Mouse (Mus musculus) limb, embryonic 10.5 days (tissue): ENCODE results near the gene Tmc5. TPM values are rescaled to one million over a fixed set of nuclear protein-coding genes. Genes with fewer than 3 reads are reported as not detected.

ENCODE experiments used
- DNase-seq: peaks from one replicate; pipeline ENCODE4 v3.0.0-alpha.2; 2017; ENCODE audit warnings: low spot score
- H3K27ac ChIP-seq: fragments of 300-500 bp; sonication (generic); 2 replicates; pipeline ENCODE4 v1.5.1; 2016; ENCODE audit warnings: mild to moderate bottlenecking
- H3K27me3 ChIP-seq: fragments of 300-500 bp; sonication (generic); 2 replicates; pipeline ENCODE4 v1.6.1; 2016; ENCODE audit warnings: low read depth, mild to moderate bottlenecking; ENCODE audit not compliant: poor library complexity, severe bottlenecking
- H3K36me3 ChIP-seq: fragments of 300-500 bp; sonication (generic); 2 replicates; pipeline ENCODE4 v1.6.1; 2016; ENCODE audit warnings: mild to moderate bottlenecking, moderate library complexity
- H3K4me1 ChIP-seq: fragments of 300-500 bp; sonication (generic); 2 replicates; pipeline ENCODE4 v1.6.1; 2016
- H3K4me3 ChIP-seq: fragments of 300-500 bp; sonication (generic); 2 replicates; pipeline ENCODE4 v1.5.1; 2016; ENCODE audit warnings: mild to moderate bottlenecking, moderate library complexity
- H3K9me3 ChIP-seq: fragments of 300-500 bp; sonication (generic); replicated peaks from 2 replicates; pipeline ENCODE4 v1.6.1; 2016; ENCODE audit warnings: mild to moderate bottlenecking
- WGBS: fragments of 180-500 bp; shearing (Covaris S2); methylation state at CpG from one replicate; pipeline ENCODE4 v1.1.7; 2016; 5-methylcytosine and 5-hydroxymethylcytosine counted together
- polyA plus RNA-seq: library from polyadenylated mRNA; unstranded; fragments of >200 nt; fragmentation: Nextera tagmentation; extraction: Ambion mirVana; gene quantifications from 2 replicates; pipeline ENCODE4 v1.2.1, GENCODE M21; 2016

Tmc5 gene
- polyA plus RNA-seq, 1 experiment from 2014 or later: not detected

DNA sequence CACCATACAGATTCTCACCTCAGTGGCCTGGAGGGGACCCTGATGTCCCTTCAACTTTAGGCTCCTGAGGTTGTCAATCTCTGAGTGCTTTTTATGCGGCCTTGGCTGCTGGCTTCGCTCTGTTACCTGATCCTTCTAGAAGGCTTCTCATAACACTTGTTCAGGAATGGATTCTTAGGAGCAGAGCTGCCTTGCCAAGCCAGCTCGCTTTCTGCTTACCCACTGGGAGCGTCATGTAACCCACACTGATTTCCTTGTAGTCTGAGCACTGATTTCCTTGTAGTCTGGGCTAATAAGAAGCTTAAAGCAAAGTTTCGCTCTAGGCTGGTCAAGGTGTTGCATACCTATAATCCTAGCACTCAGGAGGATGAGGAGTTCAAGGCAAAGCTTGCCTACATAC lies 21.0 kb downstream of the Tmc5 start:
- no peaks in the 10 kb centered on the region for H3K36me3 ChIP-seq
- DNase-seq: no peak

DNA sequence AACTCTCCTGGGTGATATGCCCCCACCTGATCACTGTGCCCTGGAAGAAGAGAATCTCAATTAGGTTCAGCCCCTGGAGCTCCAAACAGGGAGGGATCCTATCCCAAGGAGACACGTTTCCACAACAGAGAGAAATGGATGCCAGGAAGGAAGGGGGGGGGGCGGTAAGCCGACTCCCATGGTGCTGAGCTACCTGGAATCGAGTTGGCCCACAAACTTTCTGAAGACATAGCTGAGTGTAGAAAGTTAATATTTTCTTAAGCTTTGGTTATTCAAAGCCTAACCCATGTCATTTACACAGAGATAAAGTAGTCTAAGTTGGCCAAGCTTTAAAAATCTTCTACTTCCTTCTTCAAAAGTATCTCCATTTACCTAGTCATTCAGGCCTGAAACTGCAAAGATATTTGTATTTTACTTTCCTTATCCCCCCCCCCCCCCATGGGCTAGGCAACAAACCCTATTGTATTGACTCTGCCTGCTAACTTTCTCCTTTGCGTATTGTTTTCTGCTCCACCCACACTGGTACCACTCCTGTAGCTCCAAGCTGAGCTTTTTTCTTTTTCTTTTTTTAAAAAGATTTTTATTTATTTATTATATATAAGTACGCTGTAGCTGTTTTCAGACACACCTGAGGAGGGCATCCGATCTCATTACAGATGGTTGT lies 23.3 kb downstream of the Tmc5 start:
- 92% methylated on average over 7 of the region's 7 CpGs for WGBS
- no peaks in the 10 kb centered on the region for H3K27me3 ChIP-seq

More for the DNA sequence above, 21.0 kb downstream of the Tmc5 start:
- H3K27ac ChIP-seq: no peak overlapping the region
- no peaks in the 10 kb centered on the region for H3K27me3 ChIP-seq
- H3K4me1 ChIP-seq: no peaks in the 10 kb centered on the region
- 88% methylated on average over 5 of the region's 5 CpGs for WGBS
- H3K4me3 ChIP-seq: no peak overlapping the region
- H3K9me3 ChIP-seq: no peaks in the 10 kb centered on the region

DNA sequence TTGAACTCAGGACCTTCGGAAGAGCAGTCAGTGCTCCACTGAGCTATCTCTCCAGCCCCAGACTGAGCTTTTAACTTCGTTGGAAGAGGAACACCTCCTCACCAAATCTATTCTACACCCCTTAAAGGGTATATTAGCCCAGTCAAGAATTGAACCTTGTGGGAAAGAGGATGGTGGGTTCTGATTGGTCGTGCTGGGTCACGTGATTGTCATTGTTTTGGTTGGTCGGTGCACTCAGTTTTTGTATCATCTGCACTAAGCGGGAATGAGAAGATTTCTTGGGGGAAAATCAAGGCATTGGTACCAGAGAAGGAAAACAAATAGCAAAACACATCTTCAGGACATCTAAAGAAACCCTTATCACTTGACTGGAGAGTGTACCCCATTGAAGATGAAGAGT lies 24.0 kb downstream of the Tmc5 start:
- no peaks in the 10 kb centered on the region for H3K4me1 ChIP-seq
- H3K4me3 ChIP-seq: no peak overlapping the region
- no peak overlapping the region for H3K27ac ChIP-seq
- DNase-seq: no peak
- no peaks in the 10 kb centered on the region for H3K27me3 ChIP-seq
- no peaks in the 10 kb centered on the region for H3K36me3 ChIP-seq
- WGBS: 87% methylated on average over 6 of the region's 6 CpGs
- H3K9me3 ChIP-seq: no peaks in the 10 kb centered on the region

More for the DNA sequence above, 23.3 kb downstream of the Tmc5 start:
- H3K9me3 ChIP-seq: no peaks in the 10 kb centered on the region
- H3K4me3 ChIP-seq: no peak overlapping the region
- H3K36me3 ChIP-seq: no peaks in the 10 kb centered on the region
- H3K4me1 ChIP-seq: no peaks in the 10 kb centered on the region
- DNase-seq: no peak
- H3K27ac ChIP-seq: no peak overlapping the region

DNA sequence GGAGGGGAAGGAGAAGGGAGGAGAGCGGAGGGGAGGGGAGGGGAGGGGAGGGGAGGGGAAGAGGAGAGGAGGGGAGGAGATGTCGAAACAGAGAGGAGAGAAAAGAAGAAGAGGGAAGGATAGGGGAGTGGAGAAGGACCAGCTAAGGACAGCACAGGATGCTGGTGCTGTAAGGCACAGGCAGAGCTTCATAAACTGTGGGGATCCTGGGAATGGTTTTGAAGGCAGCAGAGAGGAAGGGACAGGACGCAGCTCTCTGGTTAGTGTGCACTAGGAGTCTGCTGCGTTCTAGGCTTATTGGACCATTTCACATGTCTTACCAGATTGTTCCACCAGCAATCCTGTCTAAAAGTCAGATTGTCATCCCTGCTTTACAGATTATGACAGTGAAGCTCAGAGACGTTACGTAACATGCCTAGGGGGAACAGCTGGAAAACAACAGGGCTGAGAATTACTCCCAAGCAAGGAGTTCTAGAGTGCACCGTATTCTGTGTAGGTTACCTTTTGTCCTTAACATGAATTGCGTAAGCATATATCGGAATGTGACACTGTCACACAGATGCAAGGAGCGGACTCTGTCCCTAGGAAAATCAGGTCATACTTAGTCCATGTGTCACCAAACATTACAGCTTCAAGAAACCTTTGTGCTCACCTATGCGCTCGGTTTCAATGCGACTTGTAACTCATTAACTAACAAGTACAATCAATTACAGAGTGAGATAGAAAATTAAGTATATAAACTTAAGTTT lies 30.6 kb downstream of the Tmc5 start:
- H3K27ac ChIP-seq: no peak overlapping the region
- H3K4me1 ChIP-seq: no peaks in the 10 kb centered on the region
- DNase-seq: no peak
- H3K36me3 ChIP-seq: no peaks in the 10 kb centered on the region
- WGBS: 79% methylated on average over 13 of the region's 13 CpGs
- H3K9me3 ChIP-seq: no peaks in the 10 kb centered on the region
- H3K27me3 ChIP-seq: no peaks in the 10 kb centered on the region
- H3K4me3 ChIP-seq: no peak overlapping the region

DNA sequence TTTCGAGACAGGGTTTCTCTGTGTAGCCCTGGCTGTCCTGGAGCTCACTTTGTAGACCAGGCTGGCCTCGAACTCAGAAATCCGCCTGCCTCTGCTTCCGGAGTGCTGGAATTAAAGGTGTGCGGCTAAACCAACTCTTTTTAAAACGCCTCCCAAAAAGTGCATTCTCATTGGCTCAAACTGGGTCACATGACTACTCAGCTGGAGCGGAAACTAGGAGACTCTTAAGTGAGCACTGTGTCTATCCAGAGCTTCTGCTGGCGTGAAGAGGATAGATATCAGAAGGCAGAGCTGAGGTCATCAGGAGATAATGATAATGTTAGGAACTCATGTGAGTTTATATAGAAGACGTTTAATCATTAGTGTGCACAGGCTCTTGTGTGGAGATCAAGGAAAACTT lies 36.0 kb downstream of the Tmc5 start:
- Histone ChIP-seq H3K27me3 (no peaks in the 10 kb centered on the region), H3K36me3 (no peaks in the 10 kb centered on the region), H3K9me3 (no peaks in the 10 kb centered on the region), H3K4me1 (no peaks in the 10 kb centered on the region), H3K4me3 (no peak overlapping the region), H3K27ac (no peak overlapping the region)
- no peak for DNase-seq
- WGBS: 86% methylated on average over 9 of the region's 9 CpGs

DNA sequence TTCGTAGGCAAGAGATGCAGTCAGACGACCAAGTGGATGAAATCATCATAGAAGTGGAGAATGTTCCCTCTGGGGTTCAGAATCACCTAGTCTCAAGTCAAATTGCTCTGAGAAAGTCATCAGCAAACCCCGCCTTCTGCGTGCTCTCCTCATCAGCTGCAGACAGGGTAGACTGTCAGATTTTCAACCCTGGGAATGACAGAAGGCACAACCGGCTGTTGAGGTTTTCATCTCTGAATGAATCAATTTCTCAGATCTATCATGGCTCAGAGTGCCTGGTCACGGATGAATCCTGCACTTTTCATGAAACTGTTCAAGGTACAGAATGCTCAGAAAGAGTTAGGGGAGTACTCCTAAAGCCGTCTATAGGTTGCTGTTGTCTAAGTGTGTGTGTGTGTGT lies 36.9 kb downstream of the Tmc5 start:
- Histone ChIP-seq H3K27me3 (no peaks in the 10 kb centered on the region), H3K9me3 (no peaks in the 10 kb centered on the region), H3K27ac (no peak overlapping the region), H3K4me3 (no peak overlapping the region), H3K36me3 (no peaks in the 10 kb centered on the region), H3K4me1 (no peaks in the 10 kb centered on the region)
- no peak for DNase-seq
- 93% methylated on average over 7 of the region's 7 CpGs for WGBS

DNA sequence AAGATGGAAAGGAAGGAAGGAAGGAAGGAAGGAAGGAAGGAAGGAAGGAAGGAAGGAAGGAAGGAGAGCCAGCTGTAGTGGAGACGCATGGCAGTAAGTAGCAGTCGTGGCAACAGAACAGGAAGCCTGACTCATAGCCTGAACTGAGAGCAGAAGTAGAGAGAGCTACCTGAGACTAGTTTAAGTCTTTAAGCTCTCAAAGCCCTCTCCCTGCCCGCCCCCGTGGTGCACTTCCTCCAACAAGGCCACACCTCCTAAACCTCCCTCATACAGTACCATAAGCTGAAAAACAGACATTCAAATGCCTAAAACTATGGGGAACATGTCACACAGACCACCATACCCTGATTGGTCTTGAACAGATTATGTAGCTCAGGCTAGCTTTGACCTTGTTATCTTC lies 40.4 kb downstream of the Tmc5 start:
- Histone ChIP-seq H3K9me3 (no peaks in the 10 kb centered on the region), H3K27me3 (no peaks in the 10 kb centered on the region), H3K4me1 (no peaks in the 10 kb centered on the region), H3K4me3 (no peak overlapping the region), H3K36me3 (no peaks in the 10 kb centered on the region), H3K27ac (no peak overlapping the region)
- 72% methylated on average over 4 of the region's 4 CpGs for WGBS
- DNase-seq: no peak

DNA sequence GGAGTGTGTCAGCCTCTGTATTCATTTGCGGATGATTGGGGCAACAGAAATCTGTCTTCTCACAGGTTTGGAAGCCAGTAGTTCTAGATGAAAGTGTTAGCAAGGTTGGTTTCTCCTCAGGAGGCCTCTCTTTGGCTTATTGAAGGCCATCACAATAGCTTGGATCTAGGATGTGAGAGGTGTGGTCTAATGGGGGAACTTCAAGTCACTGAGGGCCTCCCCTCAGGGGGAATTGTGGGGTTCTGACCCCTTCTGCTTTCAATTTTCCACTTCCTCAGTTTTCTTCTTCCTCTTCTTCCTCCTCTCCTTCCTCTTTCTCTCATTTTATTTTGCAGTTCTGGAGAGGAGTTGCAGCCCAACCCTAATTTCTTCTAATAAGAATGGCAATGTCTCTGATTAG lies 49.1 kb downstream of the Tmc5 start:
- no peaks in the 10 kb centered on the region for H3K4me1 ChIP-seq
- H3K9me3 ChIP-seq: no peaks in the 10 kb centered on the region
- H3K4me3 ChIP-seq: no peak overlapping the region
- no peak for DNase-seq
- no peaks in the 10 kb centered on the region for H3K27me3 ChIP-seq
- no peaks in the 10 kb centered on the region for H3K36me3 ChIP-seq
- WGBS: 88% methylated on average over 1 of the region's 1 CpGs
- no peak overlapping the region for H3K27ac ChIP-seq

DNA sequence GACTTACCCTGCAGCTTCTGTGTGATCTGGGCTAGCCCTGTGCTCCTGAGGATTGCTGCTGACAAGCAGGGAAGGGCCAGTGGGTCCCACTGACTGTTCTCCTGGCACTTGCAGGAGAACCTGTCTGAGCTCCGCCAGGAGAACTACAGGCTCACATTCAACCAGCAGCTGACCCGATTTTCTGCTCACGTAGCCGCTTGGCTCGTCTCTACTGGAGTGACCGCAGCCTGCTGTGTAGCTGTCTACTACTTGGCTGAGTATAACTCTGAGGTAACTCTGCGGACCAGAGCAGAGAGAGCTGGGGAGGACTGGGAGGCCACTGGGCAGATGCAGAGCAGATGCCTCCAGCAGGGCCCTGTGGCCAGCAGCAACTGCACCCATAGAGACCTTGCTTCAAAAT lies 52.2 kb downstream of the Tmc5 start:
- no peak for DNase-seq
- no peak overlapping the region for H3K4me3 ChIP-seq
- 87% methylated on average over 7 of the region's 7 CpGs for WGBS

DNA sequence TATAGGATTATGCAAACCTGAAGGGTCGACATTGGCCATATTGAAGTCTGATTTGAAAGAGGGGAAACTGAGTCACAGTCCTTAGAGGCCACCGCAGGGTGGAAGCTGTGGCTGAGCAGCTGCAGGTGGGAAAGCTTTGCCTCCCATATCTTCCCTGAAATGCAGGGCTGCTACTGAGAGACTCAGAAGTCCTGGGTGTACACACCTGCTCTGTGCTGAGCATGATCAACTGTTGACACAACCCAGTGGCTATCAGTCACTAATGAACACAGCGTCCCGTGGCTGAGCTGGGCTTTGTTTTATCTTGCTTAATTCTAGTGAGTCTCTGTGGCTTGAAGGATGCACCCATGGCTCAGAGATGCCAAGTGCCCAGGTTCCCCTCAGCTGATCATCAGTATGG lies 53.0 kb downstream of the Tmc5 start:
- Histone ChIP-seq H3K4me3 (no peak overlapping the region), H3K9me3 (no peaks in the 10 kb centered on the region), H3K27ac (no peak overlapping the region), H3K36me3 (no peaks in the 10 kb centered on the region), H3K27me3 (no peaks in the 10 kb centered on the region), H3K4me1 (no peaks in the 10 kb centered on the region; the same call in 1 of the 2 replicates)
- DNase-seq: no peak
- WGBS: 86% methylated on average over 4 of the region's 4 CpGs

More for the DNA sequence above, 52.2 kb downstream of the Tmc5 start:
- H3K27me3 ChIP-seq: no peaks in the 10 kb centered on the region
- H3K4me1 ChIP-seq: no peaks in the 10 kb centered on the region; the same call in 1 of the 2 replicates
- no peak overlapping the region for H3K27ac ChIP-seq
- H3K9me3 ChIP-seq: no peaks in the 10 kb centered on the region
- H3K36me3 ChIP-seq: no peaks in the 10 kb centered on the region

DNA sequence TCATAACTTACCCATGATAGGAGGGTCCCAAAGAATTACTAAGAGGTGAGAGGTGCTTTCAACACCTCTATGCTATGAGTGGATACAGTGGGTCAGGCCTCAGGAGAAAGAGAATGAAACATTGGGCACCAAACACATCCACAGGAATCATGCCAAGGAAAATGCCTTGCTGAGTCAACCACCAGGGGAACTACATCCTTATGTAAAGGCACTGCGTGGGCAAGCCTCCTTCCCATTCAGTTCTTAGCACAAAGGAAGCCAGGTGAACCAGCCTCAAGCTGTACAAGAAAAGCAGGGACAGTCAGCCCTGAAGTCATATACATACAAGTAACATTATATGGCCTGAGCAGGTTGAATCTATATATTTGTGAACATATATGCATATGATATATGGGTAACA lies 53.8 kb downstream of the Tmc5 start:
- no peaks in the 10 kb centered on the region; the same call in 1 of the 2 replicates for H3K4me1 ChIP-seq
- H3K4me3 ChIP-seq: no peak overlapping the region
- H3K36me3 ChIP-seq: no peaks in the 10 kb centered on the region

DNA sequence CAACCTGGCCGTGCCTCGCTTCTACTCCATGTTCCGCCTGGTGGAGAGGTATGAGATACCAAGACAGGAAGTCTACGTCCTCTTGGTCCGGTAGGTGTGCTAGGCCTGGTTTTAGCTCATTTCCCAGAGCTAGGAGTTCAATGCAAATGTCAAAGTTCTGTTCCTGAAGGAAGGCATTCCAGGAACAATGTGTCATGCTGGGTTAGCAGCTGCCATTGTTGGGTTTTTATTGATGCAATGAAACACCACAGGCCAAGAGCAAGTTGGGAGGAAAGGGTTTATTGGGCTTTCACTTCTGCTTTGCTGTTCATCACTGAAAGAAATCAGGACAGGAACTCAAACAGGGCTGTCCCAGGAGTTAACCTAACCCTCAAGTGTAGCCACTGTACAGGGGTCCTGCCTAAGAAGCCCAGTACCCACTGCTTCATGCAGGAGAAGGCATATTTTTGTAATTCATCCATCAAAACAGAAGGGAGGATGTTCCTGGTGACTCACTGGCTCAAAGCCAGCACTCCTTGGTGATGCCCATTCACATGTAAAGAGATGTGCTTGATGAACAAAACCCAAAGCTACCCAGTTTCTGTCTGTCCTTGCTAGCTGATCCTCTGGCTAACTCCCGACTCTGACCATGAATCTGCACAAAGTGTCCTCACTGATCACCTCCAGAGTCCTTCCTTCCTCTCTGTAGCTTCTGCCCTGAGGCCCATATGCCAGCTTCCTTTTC lies 55.6 kb downstream of the Tmc5 start:
- Histone ChIP-seq H3K4me3 (no peak overlapping the region), H3K9me3 (no peaks in the 10 kb centered on the region), H3K27me3 (no peaks in the 10 kb centered on the region), H3K36me3 (no peaks in the 10 kb centered on the region), H3K27ac (no peak overlapping the region), H3K4me1 (no peaks in the 10 kb centered on the region; the same call in none of the 2 replicates)
- DNase-seq: no peak
- WGBS: 87% methylated on average over 6 of the region's 6 CpGs

More for the DNA sequence above, 53.8 kb downstream of the Tmc5 start:
- Histone ChIP-seq H3K9me3 (no peaks in the 10 kb centered on the region), H3K27ac (no peak overlapping the region), H3K27me3 (no peaks in the 10 kb centered on the region)
- WGBS: 90% methylated on average over 1 of the region's 1 CpGs
- DNase-seq: no peak

DNA sequence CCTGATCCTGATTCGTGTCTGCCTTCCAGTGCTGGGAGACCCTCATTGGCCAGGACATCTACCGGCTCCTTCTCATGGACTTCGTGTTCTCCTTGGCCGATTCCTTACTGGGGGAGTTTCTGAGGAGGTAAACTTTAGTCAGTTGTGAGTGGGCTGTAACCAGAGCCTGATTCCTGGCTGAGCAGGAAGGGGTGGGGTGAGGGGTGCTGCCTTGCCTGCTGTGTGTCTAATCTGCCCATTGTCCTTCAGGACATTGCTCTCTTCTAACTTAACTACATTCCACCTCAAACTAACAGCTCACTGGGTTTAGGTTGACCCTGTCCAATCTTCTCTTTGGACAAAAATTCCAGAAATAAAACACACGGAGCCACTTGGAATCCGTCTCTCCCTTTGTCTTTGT lies 59.6 kb downstream of the Tmc5 start:
- no peaks in the 10 kb centered on the region; the same call in none of the 2 replicates for H3K4me1 ChIP-seq
- WGBS: 64% methylated on average over 6 of the region's 6 CpGs
- H3K36me3 ChIP-seq: no peaks in the 10 kb centered on the region
- no peaks in the 10 kb centered on the region for H3K27me3 ChIP-seq
- DNase-seq: no peak
- H3K4me3 ChIP-seq: no peak overlapping the region
- no peaks in the 10 kb centered on the region for H3K9me3 ChIP-seq
- H3K27ac ChIP-seq: no peak overlapping the region
